Mouse (Mus musculus) thymus, adult 18-20 months (tissue): Measurements from ENCODE around the gene Baiap2.

ENCODE experiments used
- DNase-seq, 2 experiments: peaks; one replicate each; pipeline ENCODE4 v3.0.0; 2022; ENCODE audit warnings: mixed read lengths in 2 of 2

Gene Baiap2

GRCm38 (mm10) chr11:120046553-120047191, 104.1 kb downstream of the Baiap2 start, which contains the start of gene Aatk:
Gene Aatk (minus strand): TSS chr11:120047167.
- DNase-seq = no peak

GRCm38 (mm10) chr11:120047531-120048251, 105.1 kb downstream of the Baiap2 start:
- no peak for DNase-seq

- no peak for DNase-seq
Observed at GRCm38 (mm10) chr11:120048252-120048556, 105.6 kb downstream of the Baiap2 start.

DNA sequence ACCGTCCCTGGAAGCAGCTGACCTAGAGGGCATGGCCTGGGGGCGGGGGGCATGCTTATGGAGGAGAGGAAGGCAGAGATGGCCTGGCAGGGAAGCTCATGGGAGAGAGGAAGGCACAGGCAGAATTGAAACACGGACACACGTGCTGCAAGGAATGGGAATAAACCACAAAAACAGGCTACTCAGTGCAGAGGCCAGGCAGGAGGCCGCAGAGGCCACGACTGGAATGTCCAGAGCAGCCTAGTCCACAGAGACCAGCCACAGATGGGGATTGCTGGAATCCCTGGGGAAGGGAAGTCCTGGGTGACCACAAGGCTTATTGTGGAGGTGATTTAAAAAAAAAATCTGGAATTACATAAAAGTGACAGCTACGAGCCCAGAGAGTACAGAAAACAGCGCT, 106.5 kb downstream of the Baiap2 start:
- DNase-seq = no peak

DNA sequence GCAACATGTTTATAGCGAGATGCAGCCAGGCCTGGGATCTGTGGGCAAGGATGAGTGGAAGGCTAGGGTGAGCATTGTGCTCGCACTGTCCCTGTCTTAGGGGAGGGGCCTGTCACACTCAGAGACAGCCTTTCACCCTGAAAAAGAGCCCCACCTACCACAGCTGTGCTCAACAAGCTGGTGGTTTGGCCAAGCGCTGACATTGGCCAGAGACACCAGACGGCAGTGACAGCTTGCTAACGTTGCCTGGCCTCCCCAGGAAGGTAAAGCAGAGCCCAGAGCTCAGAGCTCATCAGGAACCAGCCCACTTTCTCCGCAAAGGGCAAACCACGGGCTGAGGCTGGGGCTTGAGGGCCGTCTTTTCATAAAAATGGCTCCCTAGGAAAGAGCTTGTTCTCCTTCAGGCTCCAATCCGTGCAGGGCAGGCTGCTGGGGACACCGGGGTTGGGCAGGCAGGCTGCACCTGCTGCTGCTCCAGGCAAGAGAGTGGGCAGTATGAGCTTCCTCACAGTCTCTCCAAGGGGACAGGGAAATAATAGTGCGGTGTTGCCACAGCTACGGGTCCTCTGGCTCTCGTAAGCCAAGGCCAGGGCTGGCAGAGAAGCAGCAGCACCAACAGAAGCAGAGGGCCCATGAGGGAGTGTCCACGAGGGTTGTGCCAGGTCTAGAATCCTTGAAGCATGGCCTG, 108.7 kb downstream of the Baiap2 start:
- no peak for DNase-seq

DNA sequence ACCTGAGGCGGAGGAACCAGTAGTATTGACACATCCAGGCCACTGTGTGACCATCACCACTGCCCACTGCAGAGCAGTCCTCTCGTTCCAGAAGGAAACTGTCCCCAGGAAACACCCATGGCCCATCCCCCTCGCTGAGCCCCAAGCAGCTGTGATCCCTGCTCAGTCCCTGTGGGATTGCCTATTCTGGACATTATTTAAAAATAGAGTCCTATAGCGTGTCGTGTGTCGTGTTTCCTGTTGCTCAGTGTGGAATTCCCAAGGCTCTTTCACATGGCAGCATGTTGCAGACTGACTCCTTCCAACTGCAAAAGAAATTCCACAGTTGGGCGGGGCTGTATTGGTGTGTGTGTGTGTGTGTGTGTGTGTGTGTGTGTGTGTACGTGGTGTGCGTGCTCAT, 109.7 kb downstream of the Baiap2 start:
- DNase-seq = no peak

DNA sequence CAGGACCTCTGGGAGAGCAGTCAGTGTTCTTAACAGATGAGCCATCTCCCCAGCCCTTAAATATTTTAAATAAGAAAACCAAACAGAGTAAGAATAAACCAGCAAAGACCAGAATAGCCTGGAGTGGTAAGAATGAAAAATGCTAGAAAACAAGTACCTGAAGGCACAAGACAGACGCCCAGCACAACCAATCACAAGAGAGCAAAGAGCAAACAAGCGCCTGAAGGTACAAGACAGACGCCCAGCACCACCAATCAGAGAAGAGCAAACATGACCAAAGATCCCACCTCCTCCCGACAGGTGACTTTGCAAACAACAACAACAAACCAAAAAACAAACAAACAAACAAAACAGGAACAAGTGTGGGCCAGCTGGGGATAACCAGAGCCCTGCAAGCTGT, 111.3 kb downstream of the Baiap2 start:
- DNase-seq = no peak

GRCm38 (mm10) chr11:120055953-120056732, 113.6 kb downstream of the Baiap2 start:
- DNase-seq = no peak
